Mouse (Mus musculus) erythroblast, embryonic 14.5 days (primary cell): ENCODE results near the gene Larp1b.

ENCODE experiments used
- GATA1 ChIP-seq: IDR thresholded peaks from 2 replicates; pipeline ENCODE4 v1.6.1; 2012; ENCODE audit warnings: low read length, inconsistent platforms, mixed read lengths
- TAL1 ChIP-seq: IDR thresholded peaks from 3 replicates; pipeline ENCODE4 v1.6.1; 2012; ENCODE audit warnings: low read length, inconsistent platforms, mixed read lengths

GRCm38 (mm10) chr3:41047838-41048237 lies 98.2 kb downstream of the Larp1b start:
- TF ChIP-seq GATA1 (no peak), TAL1 (no peak)
